Mouse (Mus musculus) kidney, postnatal 0 days (tissue): ENCODE measurements around the gene Fggy. TPM values are rescaled to one million over a fixed set of nuclear protein-coding genes. Genes with fewer than 3 reads are reported as not detected.

ENCODE experiments used
- ATAC-seq: fragments of 200-750 bp; cut with Nextera tagmentation; replicated peaks from 2 replicates; pipeline ENCODE4 v1.8.0; 2017; ENCODE audit warnings: low read depth, moderate number of reproducible peaks, moderate TSS enrichment, moderate library complexity; ENCODE audit not compliant: low FRiP score
- DNase-seq: peaks from one replicate; pipeline ENCODE4 v3.0.0-alpha.2; 2016; ENCODE audit warnings: low spot score
- H3K27ac ChIP-seq: fragments of 300-500 bp; sonication (generic); 2 replicates; pipeline ENCODE4 v1.5.1; 2014; ENCODE audit warnings: mild to moderate bottlenecking
- H3K27me3 ChIP-seq: fragments of 300-500 bp; sonication (generic); 2 replicates; pipeline ENCODE4 v1.6.1; 2014; ENCODE audit warnings: low read length, mixed read lengths; ENCODE audit not compliant: insufficient read depth
- H3K36me3 ChIP-seq: fragments of 300-500 bp; sonication (generic); 2 replicates; pipeline ENCODE4 v1.6.1; 2014; ENCODE audit warnings: low read length, mixed read lengths; ENCODE audit not compliant: insufficient read depth
- H3K4me1 ChIP-seq: fragments of 300-500 bp; sonication (generic); replicated peaks from 2 replicates; pipeline ENCODE4 v1.6.1; 2014; ENCODE audit warnings: antibody characterized with exemption, low read length, mixed read lengths; ENCODE audit not compliant: insufficient read depth
- H3K4me2 ChIP-seq: fragments of 300-500 bp; sonication (generic); 2 replicates; pipeline ENCODE4 v1.6.1; 2014; ENCODE audit warnings: mild to moderate bottlenecking, low read length, moderate library complexity, mixed read lengths
- H3K4me3 ChIP-seq: fragments of 300-500 bp; sonication (generic); replicated peaks from 2 replicates; pipeline ENCODE4 v1.5.1; 2014; ENCODE audit warnings: low read depth, low read length
- H3K9ac ChIP-seq: fragments of 300-500 bp; sonication (generic); 2 replicates; pipeline ENCODE4 v1.6.1; 2014; ENCODE audit warnings: low read depth, low read length
- H3K9me3 ChIP-seq: fragments of 300-500 bp; sonication (generic); replicated peaks from 2 replicates; pipeline ENCODE4 v1.6.1; 2016; ENCODE audit warnings: low read length, inconsistent platforms, mixed read lengths
- CTCF ChIP-seq: IDR thresholded peaks from 2 replicates; pipeline ENCODE4 v1.5.1; 2016; ENCODE audit warnings: antibody characterized with exemption, low read depth, mild to moderate bottlenecking, moderate library complexity
- WGBS: fragments of 180-500 bp; shearing (Covaris S2); extraction: QIAGEN DNeasy Blood & Tissue Kit; methylation state at CpG from one replicate; pipeline ENCODE4 v1.1.7; 2014; 5-methylcytosine and 5-hydroxymethylcytosine counted together
- polyA plus RNA-seq: library from polyadenylated mRNA; unstranded; fragments of >200 nt; fragmentation: Nextera tagmentation; extraction: Ambion mirVana; gene quantifications from 2 replicates; pipeline ENCODE4 v1.2.1, GENCODE M21; 2015

Fggy gene
- polyA plus RNA-seq, 1 experiment from 2014 or later: 35.3 TPM

- Histone ChIP-seq H3K36me3 (no peaks in the 10 kb centered on the region), H3K4me2 (no peak overlapping the region), H3K9ac (no peak overlapping the region), H3K4me3 (no peak overlapping the region), H3K4me1 (0 out of 2 replicates have a peak, but pooled peaks cover 3% of the 10 kb centered on the region), H3K27me3 (no peaks in the 10 kb centered on the region), H3K9me3 (no peaks in the 10 kb centered on the region), H3K27ac (no peak overlapping the region)
- WGBS: 72% methylated on average over 6 of the region's 6 CpGs
- no peak for TF ChIP-seq CTCF
- DNase-seq (no peak), ATAC-seq (no peak)
These were observed 92.7 kb downstream of the Fggy start for GRCm38 (mm10) chr4:95649980-95650379.

DNA sequence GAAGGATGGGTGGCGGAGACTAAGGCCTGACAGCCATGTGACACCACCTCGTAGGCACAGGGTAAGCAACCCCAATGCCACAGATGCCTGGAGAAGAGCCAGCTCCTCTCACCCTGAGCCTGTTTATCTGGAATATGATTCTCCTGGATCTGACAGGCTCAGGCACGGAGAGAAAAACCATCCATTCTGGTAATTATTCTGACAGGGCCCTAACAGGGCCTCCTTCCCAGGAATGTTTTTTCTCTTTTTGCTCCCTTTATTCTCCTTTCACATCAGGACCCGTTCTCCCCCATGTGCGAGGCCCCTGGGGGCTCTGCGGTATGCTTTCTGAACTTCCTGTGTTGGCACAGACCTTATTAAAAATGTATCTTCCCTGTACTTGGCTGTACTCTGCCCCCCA is 94.7 kb downstream of the Fggy start:
- WGBS: 32% methylated on average over 6 of the region's 6 CpGs
- no peak for TF ChIP-seq CTCF

GRCm38 (mm10) chr4:95653296-95653912 is 96.1 kb downstream of the Fggy start:
- TF ChIP-seq CTCF: no peak
- H3K4me1 ChIP-seq: 0 out of 2 replicates have a peak, but pooled peaks cover 3% of the 10 kb centered on the region
- no peaks in the 10 kb centered on the region for H3K36me3 ChIP-seq
- H3K4me2 ChIP-seq: no peak overlapping the region
- no peak overlapping the region for H3K27ac ChIP-seq
- no peak overlapping the region for H3K4me3 ChIP-seq
- 44% methylated on average over 3 of the region's 4 CpGs for WGBS
- DNase-seq (no peak), ATAC-seq (no peak)
- H3K9me3 ChIP-seq: no peaks in the 10 kb centered on the region
- H3K9ac ChIP-seq: no peak overlapping the region
- no peaks in the 10 kb centered on the region for H3K27me3 ChIP-seq

More for the DNA sequence above, 94.7 kb downstream of the Fggy start:
- Histone ChIP-seq H3K27ac (no peak overlapping the region), H3K36me3 (no peaks in the 10 kb centered on the region), H3K4me1 (0 out of 2 replicates have a peak, but pooled peaks cover 3% of the 10 kb centered on the region), H3K9ac (no peak overlapping the region), H3K4me2 (no peak overlapping the region), H3K9me3 (no peaks in the 10 kb centered on the region), H3K4me3 (no peak overlapping the region), H3K27me3 (no peaks in the 10 kb centered on the region)
- DNase-seq (peak; percentile 39), ATAC-seq (no peak)

GRCm38 (mm10) chr4:95653913-95654301 is 96.6 kb downstream of the Fggy start:
- Histone ChIP-seq H3K9me3 (no peaks in the 10 kb centered on the region), H3K4me3 (no peak overlapping the region), H3K27me3 (no peaks in the 10 kb centered on the region), H3K4me1 (0 out of 2 replicates have a peak, but pooled peaks cover 3% of the 10 kb centered on the region), H3K9ac (no peak overlapping the region), H3K36me3 (no peaks in the 10 kb centered on the region), H3K27ac (no peak overlapping the region), H3K4me2 (no peak overlapping the region)
- TF ChIP-seq CTCF: no peak
- no peak for DNase-seq
- no peak for ATAC-seq
- WGBS: 68% methylated on average over 4 of the region's 4 CpGs

- DNase-seq (no peak), ATAC-seq (no peak)
- H3K4me2 ChIP-seq: no peak overlapping the region
- no peaks in the 10 kb centered on the region for H3K9me3 ChIP-seq
- H3K9ac ChIP-seq: no peak overlapping the region
- no peak overlapping the region for H3K27ac ChIP-seq
- no peaks in the 10 kb centered on the region for H3K27me3 ChIP-seq
- WGBS: 41% methylated on average over 3 of the region's 3 CpGs
- no peak for TF ChIP-seq CTCF
- no peak overlapping the region for H3K4me3 ChIP-seq
- no peaks in the 10 kb centered on the region for H3K4me1 ChIP-seq
- no peaks in the 10 kb centered on the region for H3K36me3 ChIP-seq
These were observed 101.7 kb downstream of the Fggy start for GRCm38 (mm10) chr4:95659024-95659423.

- ATAC-seq (no peak), DNase-seq (no peak)
- no peak overlapping the region for H3K4me3 ChIP-seq
- H3K4me2 ChIP-seq: no peak overlapping the region
- no peak overlapping the region for H3K27ac ChIP-seq
- WGBS: 86% methylated on average over 4 of the region's 4 CpGs
- no peaks in the 10 kb centered on the region for H3K4me1 ChIP-seq
- TF ChIP-seq CTCF: no peak
- H3K27me3 ChIP-seq: no peaks in the 10 kb centered on the region
- no peaks in the 10 kb centered on the region for H3K9me3 ChIP-seq
- no peak overlapping the region for H3K9ac ChIP-seq
- H3K36me3 ChIP-seq: no peaks in the 10 kb centered on the region
These were observed 106.3 kb downstream of the Fggy start for GRCm38 (mm10) chr4:95663596-95663995.

- Histone ChIP-seq H3K27ac (no peak overlapping the region), H3K36me3 (no peaks in the 10 kb centered on the region), H3K4me2 (no peak overlapping the region), H3K27me3 (no peaks in the 10 kb centered on the region), H3K4me3 (no peak overlapping the region), H3K4me1 (no peaks in the 10 kb centered on the region), H3K9ac (no peak overlapping the region), H3K9me3 (no peaks in the 10 kb centered on the region)
- no peak for TF ChIP-seq CTCF
- WGBS: 53% methylated on average over 3 of the region's 3 CpGs
- DNase-seq (no peak), ATAC-seq (no peak)
These were observed 107.0 kb downstream of the Fggy start for GRCm38 (mm10) chr4:95664327-95664726.
